Mouse (Mus musculus): Measurements from ENCODE around the gene Peg3. TPM values are rescaled to one million over a fixed set of nuclear protein-coding genes. Genes with fewer than 3 reads are reported as not detected.
A peak's percentile ranks its signal among the peaks of the same experiment; 100 is the strongest.

The Peg3 gene
- polyA plus RNA-seq, 1 experiment from 2014 or later: 213 TPM

GRCm38 (mm10) chr7:6753440-6753839 is 23.2 kb upstream of the Peg3 start:
- Histone ChIP-seq H3K36me3 (no peaks in the 10 kb centered on the region), H3K27ac (replicated peaks) (peak overlapping the region; percentile 17; the same call in 1 of the 2 replicates), H3K27me3 (no peaks in the 10 kb centered on the region), H3K4me1 (peaks cover 10% of the 10 kb centered on the region; the same call in 1 of the 2 replicates), H3K4me2 (replicated peaks) (no peak overlapping the region), H3K9ac (no peak overlapping the region), H3K9me3 (replicated peaks) (no peaks in the 10 kb centered on the region), H3K4me3 (replicated peaks) (no peak overlapping the region)
- peak; percentile 39; the same call in 1 of the 2 replicates for ATAC-seq (ENCODE audit: insufficient number of reproducible peaks, low FRiP score, low TSS enrichment, low read depth)
- WGBS: 18% methylated on average over 4 of the region's 4 CpGs

- 50% methylated on average over 7 of the region's 7 CpGs for WGBS
- no peaks in the 10 kb centered on the region for H3K27me3 ChIP-seq
- H3K27ac ChIP-seq (replicated peaks): peak overlapping the region; percentile 51; the same call in 1 of the 2 replicates
- no peaks in the 10 kb centered on the region for H3K9me3 ChIP-seq (replicated peaks)
- no peaks in the 10 kb centered on the region for H3K36me3 ChIP-seq
- H3K4me2 ChIP-seq (replicated peaks): no peak overlapping the region
- no peak overlapping the region for H3K9ac ChIP-seq
- H3K4me3 ChIP-seq (replicated peaks): no peak overlapping the region
- H3K4me1 ChIP-seq: peaks cover 10% of the 10 kb centered on the region; the same call in 1 of the 2 replicates
- no peak for ATAC-seq (ENCODE audit: insufficient number of reproducible peaks, low FRiP score, low TSS enrichment, low read depth)
Observed at GRCm38 (mm10) chr7:6749196-6749595, 19.0 kb upstream of the Peg3 start.

- Histone ChIP-seq H3K4me2 (replicated peaks) (no peak overlapping the region), H3K9ac (no peak overlapping the region), H3K9me3 (replicated peaks) (no peaks in the 10 kb centered on the region), H3K27me3 (no peaks in the 10 kb centered on the region), H3K27ac (replicated peaks) (peak overlapping the region; percentile 12; the same call in 1 of the 2 replicates), H3K36me3 (no peaks in the 10 kb centered on the region), H3K4me1 (no peaks in the 10 kb centered on the region), H3K4me3 (replicated peaks) (no peak overlapping the region)
- 48% methylated on average over 10 of the region's 10 CpGs for WGBS
- peak; percentile 63; the same call in 1 of the 2 replicates for ATAC-seq (ENCODE audit: insufficient number of reproducible peaks, low FRiP score, low TSS enrichment, low read depth)
Observed at GRCm38 (mm10) chr7:6744281-6744904, 14.2 kb upstream of the Peg3 start.

- Histone ChIP-seq H3K4me3 (replicated peaks) (no peak overlapping the region), H3K9ac (no peak overlapping the region), H3K4me2 (replicated peaks) (no peak overlapping the region), H3K4me1 (no peaks in the 10 kb centered on the region), H3K9me3 (replicated peaks) (no peaks in the 10 kb centered on the region), H3K27ac (replicated peaks) (no peak overlapping the region), H3K36me3 (no peaks in the 10 kb centered on the region), H3K27me3 (no peaks in the 10 kb centered on the region)
- 23% methylated on average over 1 of the region's 1 CpGs for WGBS
- no peak for ATAC-seq (ENCODE audit: insufficient number of reproducible peaks, low FRiP score, low TSS enrichment, low read depth)
Observed at GRCm38 (mm10) chr7:6736060-6736459, 5.8 kb upstream of the Peg3 start.

- ATAC-seq (ENCODE audit: insufficient number of reproducible peaks, low FRiP score, low TSS enrichment, low read depth): no peak
- Histone ChIP-seq H3K4me1 (no peaks in the 10 kb centered on the region), H3K9me3 (replicated peaks) (peaks cover 31% of the 10 kb centered on the region), H3K9ac (0 out of 2 replicates have a peak overlapping the region, but pooled peaks have one; percentile 10), H3K27me3 (no peaks in the 10 kb centered on the region), H3K4me3 (replicated peaks) (peak overlapping the region; percentile 55), H3K36me3 (no peaks in the 10 kb centered on the region), H3K4me2 (replicated peaks) (peak overlapping the region; percentile 49), H3K27ac (replicated peaks) (peak overlapping the region; percentile 63; the same call in 1 of the 2 replicates)
- WGBS: 52% methylated on average over 4 of the region's 4 CpGs
Observed at GRCm38 (mm10) chr7:6731930-6732329, 1.7 kb upstream of the Peg3 start.

GRCm38 (mm10) chr7:6731373-6731772 is 1.1 kb upstream of the Peg3 start:
- Histone ChIP-seq H3K9ac (no peak overlapping the region), H3K36me3 (no peaks in the 10 kb centered on the region), H3K4me1 (no peaks in the 10 kb centered on the region), H3K27ac (replicated peaks) (no peak overlapping the region; the same call in 1 of the 2 replicates), H3K9me3 (replicated peaks) (peaks cover 31% of the 10 kb centered on the region), H3K4me2 (replicated peaks) (peak overlapping the region; percentile 49), H3K4me3 (replicated peaks) (peak overlapping the region; percentile 55), H3K27me3 (no peaks in the 10 kb centered on the region)
- 50% methylated on average over 3 of the region's 3 CpGs for WGBS
- no peak for ATAC-seq (ENCODE audit: insufficient number of reproducible peaks, low FRiP score, low TSS enrichment, low read depth)

- H3K4me2 ChIP-seq (replicated peaks): peak overlapping the region; percentile 49
- no peaks in the 10 kb centered on the region for H3K4me1 ChIP-seq
- H3K4me3 ChIP-seq (replicated peaks): peak overlapping the region; percentile 55
- H3K9me3 ChIP-seq (replicated peaks): peaks cover 31% of the 10 kb centered on the region
- H3K36me3 ChIP-seq: no peaks in the 10 kb centered on the region; the same call in 1 of the 2 replicates
- 50% methylated on average over 15 of the region's 15 CpGs for WGBS
- H3K27me3 ChIP-seq: no peaks in the 10 kb centered on the region
- H3K27ac ChIP-seq (replicated peaks): peak overlapping the region; percentile 71
- no peak for ATAC-seq (ENCODE audit: insufficient number of reproducible peaks, low FRiP score, low TSS enrichment, low read depth)
- peak overlapping the region; percentile 37 for H3K9ac ChIP-seq
Observed at GRCm38 (mm10) chr7:6730801-6731200, 570 bp upstream of the Peg3 start.

GRCm38 (mm10) chr7:6729061-6729817 is 992 bp downstream of the Peg3 start:
- H3K9me3 ChIP-seq (replicated peaks): peaks cover 31% of the 10 kb centered on the region
- peak overlapping the region; percentile 47 for H3K9ac ChIP-seq
- peaks cover 9% of the 10 kb centered on the region for H3K36me3 ChIP-seq
- WGBS: 49% methylated on average over 37 of the region's 37 CpGs
- ATAC-seq (ENCODE audit: insufficient number of reproducible peaks, low FRiP score, low TSS enrichment, low read depth): peak; percentile 71
- peak overlapping the region; percentile 55 for H3K4me3 ChIP-seq (replicated peaks)
- peak overlapping the region; percentile 49 for H3K4me2 ChIP-seq (replicated peaks)
- H3K27ac ChIP-seq (replicated peaks): peak overlapping the region; percentile 94
- no peaks in the 10 kb centered on the region for H3K4me1 ChIP-seq
- no peaks in the 10 kb centered on the region for H3K27me3 ChIP-seq

GRCm38 (mm10) chr7:6728263-6728931 is 1.8 kb downstream of the Peg3 start:
- Histone ChIP-seq H3K4me2 (replicated peaks) (peak overlapping the region; percentile 45), H3K9me3 (replicated peaks) (peaks cover 31% of the 10 kb centered on the region), H3K36me3 (peaks cover 17% of the 10 kb centered on the region), H3K4me1 (no peaks in the 10 kb centered on the region), H3K27ac (replicated peaks) (peak overlapping the region; percentile 94), H3K9ac (no peak overlapping the region), H3K27me3 (no peaks in the 10 kb centered on the region), H3K4me3 (replicated peaks) (peak overlapping the region; percentile 55)
- 57% methylated on average over 19 of the region's 19 CpGs for WGBS
- peak; percentile 87 for ATAC-seq (ENCODE audit: insufficient number of reproducible peaks, low FRiP score, low TSS enrichment, low read depth)

- Histone ChIP-seq H3K9ac (no peak overlapping the region), H3K27me3 (no peaks in the 10 kb centered on the region), H3K4me3 (replicated peaks) (peak overlapping the region; percentile 55), H3K9me3 (replicated peaks) (peaks cover 31% of the 10 kb centered on the region), H3K36me3 (peaks cover 19% of the 10 kb centered on the region), H3K4me1 (no peaks in the 10 kb centered on the region), H3K27ac (replicated peaks) (peak overlapping the region; percentile 94), H3K4me2 (replicated peaks) (peak overlapping the region; percentile 45)
- ATAC-seq (ENCODE audit: insufficient number of reproducible peaks, low FRiP score, low TSS enrichment, low read depth): peak; percentile 53
- WGBS: 60% methylated on average over 19 of the region's 19 CpGs
Observed at GRCm38 (mm10) chr7:6727351-6728121, 2.7 kb downstream of the Peg3 start.

Data from embryonic facial prominence, embryonic 15.5 days (tissue).